Mouse (Mus musculus) B cell, adult 62 days (primary cell): ENCODE results near the gene Cdk1. TPM values are rescaled to one million over a fixed set of nuclear protein-coding genes. Genes with fewer than 3 reads are reported as not detected.

Experiments
- total RNA-seq: library from RNA; stranded (reverse); gene quantifications from 4 replicates; pipeline ENCODE4 v1.2.4, GENCODE M21; 2023

Gene Cdk1
- total RNA-seq = 1.9 to 3.4 TPM (median 2.6 TPM) in 4 replicates

DNA sequence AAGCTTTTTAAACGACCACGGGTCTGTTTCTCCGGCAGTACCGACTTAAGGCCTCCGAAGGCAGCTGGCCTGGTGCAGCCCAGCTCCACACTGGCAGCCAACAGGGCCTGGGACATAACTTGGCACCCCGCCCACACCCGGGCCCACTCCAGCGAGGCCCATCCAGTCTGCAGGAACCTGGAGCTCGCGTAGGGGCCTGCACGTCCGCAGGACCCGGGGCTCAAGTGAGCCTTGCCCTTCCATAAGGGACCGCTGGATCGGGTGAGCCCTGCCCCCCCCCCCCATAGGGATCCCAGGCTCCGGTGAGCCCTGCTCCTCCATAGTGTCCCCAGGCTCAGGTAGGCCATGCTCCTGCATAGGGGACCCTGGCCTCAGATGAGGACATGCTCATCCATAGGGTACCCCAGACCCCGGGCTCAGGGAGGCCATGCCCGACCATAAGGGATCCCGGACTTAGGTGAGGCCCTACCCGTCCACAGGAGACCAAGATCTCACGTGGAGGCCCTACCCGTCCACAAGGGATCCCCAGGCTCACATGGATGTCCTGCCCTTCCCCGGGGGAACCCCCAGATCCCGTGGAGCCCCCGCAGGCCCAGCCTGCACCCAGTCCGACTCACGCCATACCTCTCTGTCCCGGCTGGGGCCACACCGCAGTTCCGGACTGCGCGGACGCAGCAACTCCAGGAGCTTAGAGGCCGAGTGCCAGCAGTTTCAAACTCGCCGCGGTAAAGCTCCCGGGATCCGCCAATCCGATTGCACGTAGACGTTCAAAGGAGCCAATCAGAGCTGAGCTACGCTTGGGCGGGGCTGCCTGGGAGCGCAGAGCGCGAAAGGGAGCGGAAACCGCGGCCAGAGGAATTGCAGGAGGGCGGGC, at the start of gene Cdk1:
TSS of gene Cdk1 (minus strand) at position 727 of the 874 bp plus-strand sequence.

DNA sequence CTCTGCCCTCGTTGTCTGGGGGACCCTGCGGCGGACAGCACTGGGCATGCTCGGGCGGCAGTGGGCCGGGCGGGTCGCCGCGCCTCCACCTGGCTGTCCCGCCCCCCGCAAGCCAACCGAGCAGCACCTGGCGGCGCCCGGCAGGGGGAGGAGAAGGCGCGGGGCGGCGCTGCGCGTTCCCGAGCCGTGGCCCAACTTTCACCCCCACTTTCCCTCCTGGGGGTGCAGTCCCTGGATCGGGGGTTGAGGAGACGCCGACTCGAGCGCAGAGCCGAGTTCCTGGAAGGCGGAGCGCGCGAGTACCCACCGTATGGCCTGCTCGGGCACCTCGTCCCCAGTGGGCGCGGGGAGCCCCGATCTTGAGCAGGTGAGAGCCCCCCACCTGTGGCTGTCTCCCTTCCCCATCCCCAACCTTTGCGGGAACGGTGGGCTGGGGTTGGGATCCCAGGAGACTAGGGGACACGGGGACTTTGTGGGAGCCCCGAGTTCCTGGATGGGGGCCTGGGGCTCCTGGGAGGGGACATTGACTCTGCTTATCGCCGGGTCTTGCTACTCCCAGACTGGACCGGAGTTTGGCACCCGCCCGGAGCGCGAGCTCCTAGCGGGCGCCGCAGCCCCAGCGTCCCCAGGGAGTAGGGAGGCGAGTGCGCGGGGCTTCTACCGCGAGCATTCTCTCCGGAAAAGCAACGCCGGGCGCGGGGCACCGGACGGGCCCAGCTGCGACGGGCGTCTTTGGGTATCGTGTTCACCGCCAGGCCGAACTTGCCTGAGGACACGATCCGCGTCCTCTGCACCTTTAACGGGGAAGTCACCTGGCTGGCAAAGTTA, 46.2 kb upstream of the Cdk1 start, which contains the start of gene Ank3:
TSS of gene Ank3 (plus strand) at position 11 of the 828 bp plus-strand sequence.

Other genes starting within 250 kb of the Cdk1 start
- 18.0 to 23.7 TPM (median 19.0 TPM) in 4 replicates for gene Rhobtb1, start 201.5 kb downstream of the Cdk1 start, total RNA-seq
- 0.32 to 0.85 TPM (median 0.81 TPM) in 4 replicates for gene A930033H14Rik, start 139.8 kb downstream of the Cdk1 start, total RNA-seq
- not detected in 4 replicates for gene Ank3, start 45.8 kb upstream of the Cdk1 start, total RNA-seq